Mouse (Mus musculus) neural tube, embryonic 11.5 days (tissue): ENCODE data around the gene Rnf169. TPM values are rescaled to one million over a fixed set of nuclear protein-coding genes. Genes with fewer than 3 reads are reported as not detected.
"Not testable (repeated sequence)": the region's sequence is repeated elsewhere in the genome, so short reads cannot be mapped to it uniquely, and the experiment has no call there.

Experiments used
- ATAC-seq: fragments of 200-750 bp; cut with Nextera tagmentation; 2 replicates; pipeline ENCODE4 v1.8.0; 2017; ENCODE audit warnings: moderate number of reproducible peaks, mild to moderate bottlenecking, moderate TSS enrichment, moderate library complexity; ENCODE audit not compliant: insufficient read depth, low FRiP score, low TSS enrichment
- DNase-seq: peaks from one replicate; pipeline ENCODE4 v3.0.0-alpha.2; 2015; ENCODE audit warnings: low spot score
- H3K27ac ChIP-seq: fragments of 300-500 bp; sonication (generic); 2 replicates; pipeline ENCODE4 v1.5.1; 2014; ENCODE audit warnings: low read depth, mild to moderate bottlenecking, low read length
- H3K27me3 ChIP-seq: fragments of 300-500 bp; sonication (generic); 2 replicates; pipeline ENCODE4 v1.6.1; 2014; ENCODE audit warnings: mild to moderate bottlenecking, low read length, mixed read lengths; ENCODE audit not compliant: control insufficient read depth, insufficient read depth
- H3K36me3 ChIP-seq: fragments of 300-500 bp; sonication (generic); 2 replicates; pipeline ENCODE4 v1.6.1; 2014; ENCODE audit warnings: mild to moderate bottlenecking, low read length, moderate library complexity, mixed read lengths; ENCODE audit not compliant: control insufficient read depth, insufficient read depth
- H3K4me1 ChIP-seq: fragments of 300-500 bp; sonication (generic); 2 replicates; pipeline ENCODE4 v1.6.1; 2014; ENCODE audit warnings: low read length, mixed read lengths; ENCODE audit not compliant: control insufficient read depth, insufficient read depth
- H3K4me2 ChIP-seq: fragments of 300-500 bp; sonication (generic); 2 replicates; pipeline ENCODE4 v1.6.1; 2014; ENCODE audit warnings: low read depth, mild to moderate bottlenecking, moderate library complexity
- H3K4me3 ChIP-seq: fragments of 300-500 bp; sonication (generic); 2 replicates; pipeline ENCODE4 v1.5.1; 2014; ENCODE audit warnings: low read depth, low read length
- H3K9ac ChIP-seq: fragments of 300-500 bp; sonication (generic); 2 replicates; pipeline ENCODE4 v1.6.1; 2014; ENCODE audit warnings: mild to moderate bottlenecking, low read length
- H3K9me3 ChIP-seq: fragments of 300-500 bp; sonication (generic); 2 replicates; pipeline ENCODE4 v1.6.1; 2016; ENCODE audit warnings: low read length; ENCODE audit not compliant: control insufficient read depth
- WGBS: fragments of 180-500 bp; shearing (Covaris S2); extraction: QIAGEN DNeasy Blood & Tissue Kit; methylation state at CpG from one replicate; pipeline ENCODE4 v1.1.7; 2014; 5-methylcytosine and 5-hydroxymethylcytosine counted together
- polyA plus RNA-seq: library from polyadenylated mRNA; unstranded; fragments of >200 nt; fragmentation: Nextera tagmentation; extraction: Ambion mirVana; gene quantifications from 2 replicates; pipeline ENCODE4 v1.2.1, GENCODE M21; 2014

Gene Rnf169
- polyA plus RNA-seq, 1 experiment from 2014 or later: 7.8 TPM

DNA sequence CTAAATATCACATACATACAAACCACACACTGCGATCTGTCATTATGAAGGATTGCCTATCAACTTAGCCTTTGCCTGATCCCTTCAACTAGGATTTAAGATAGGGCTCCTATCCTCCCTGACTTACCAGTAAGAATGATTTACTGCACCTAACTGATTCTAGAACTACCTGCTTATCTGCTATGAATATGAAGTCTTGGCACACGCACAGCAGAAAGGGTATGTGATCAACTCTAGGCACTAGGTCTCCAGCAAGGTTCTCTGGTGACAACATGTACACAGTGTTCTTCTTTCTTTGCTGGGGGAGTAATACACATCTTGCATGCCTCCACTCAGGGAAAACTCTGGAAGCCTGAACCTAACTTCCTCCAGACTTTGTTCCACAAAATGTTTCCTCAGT is 18.7 kb downstream of the Rnf169 start:
- H3K36me3 ChIP-seq: no peaks in the 10 kb centered on the region
- no peak for DNase-seq
- no peak for ATAC-seq
- 96% methylated on average over 2 of the region's 2 CpGs for WGBS
- no peak overlapping the region for H3K4me2 ChIP-seq
- H3K4me3 ChIP-seq: no peak overlapping the region
- H3K4me1 ChIP-seq: peaks cover 26% of the 10 kb centered on the region
- no peaks in the 10 kb centered on the region for H3K27me3 ChIP-seq
- no peak overlapping the region for H3K27ac ChIP-seq
- H3K9ac ChIP-seq: no peak overlapping the region
- no peaks in the 10 kb centered on the region for H3K9me3 ChIP-seq

DNA sequence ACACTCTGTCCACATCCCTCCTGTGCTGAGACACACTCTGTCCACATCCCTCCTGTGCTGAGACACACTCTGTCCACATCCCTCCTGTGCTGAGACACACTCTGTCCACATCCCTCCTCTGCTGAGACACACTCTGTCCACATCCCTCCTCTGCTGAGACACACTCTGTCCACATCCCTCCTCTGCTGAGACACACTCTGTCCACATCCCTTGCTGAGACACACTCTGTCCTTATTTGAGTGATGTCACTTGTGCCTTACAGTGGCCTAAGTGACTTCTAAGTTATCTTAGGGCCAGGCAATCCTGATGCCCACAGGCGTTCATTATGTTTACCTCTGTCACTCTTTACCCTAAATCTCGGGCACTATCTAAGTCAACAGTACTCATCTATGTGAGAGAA is 19.7 kb downstream of the Rnf169 start:
- not testable (repeated sequence) for H3K36me3 ChIP-seq, H3K9ac ChIP-seq, H3K4me2 ChIP-seq, DNase-seq, ATAC-seq, H3K27ac ChIP-seq, H3K9me3 ChIP-seq, H3K4me3 ChIP-seq, H3K27me3 ChIP-seq
- 83% methylated on average over 2 of the region's 2 CpGs for WGBS
- H3K4me1 ChIP-seq: peaks cover 17% of the 10 kb centered on the region

DNA sequence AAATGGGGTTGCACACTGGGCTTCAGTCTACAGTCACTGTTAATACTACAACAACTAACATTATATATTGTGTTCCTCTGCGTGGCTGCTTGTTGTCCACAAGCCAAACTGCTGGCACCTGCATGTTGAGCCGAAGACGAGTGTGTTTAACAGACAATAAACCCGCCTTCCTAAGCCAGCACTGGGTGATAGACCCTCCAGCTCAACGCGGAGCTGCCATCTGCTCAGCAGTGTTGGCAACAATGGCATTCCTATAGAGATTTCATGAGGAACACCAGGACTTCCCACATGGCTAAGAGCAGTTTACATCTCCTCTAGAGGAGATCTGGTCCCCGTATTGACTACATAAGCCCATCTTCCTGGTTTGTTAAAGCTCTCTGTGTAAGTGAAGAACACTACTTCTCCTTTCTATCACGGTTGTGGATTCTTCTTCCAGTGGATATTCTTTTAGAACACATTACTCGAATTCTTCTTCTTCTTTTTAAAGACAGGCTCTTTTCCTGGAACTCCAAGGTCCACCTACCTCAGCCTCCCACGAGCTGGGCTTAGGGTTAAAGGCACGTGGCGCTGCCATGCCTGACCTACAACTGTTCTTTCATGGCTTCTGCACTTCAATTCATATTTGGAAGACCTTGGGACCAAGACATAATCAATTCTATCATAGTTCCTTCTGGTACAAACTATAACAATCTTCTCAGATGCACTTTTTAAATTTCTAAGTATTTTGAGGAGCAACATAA is 22.9 kb downstream of the Rnf169 start:
- no peaks in the 10 kb centered on the region for H3K36me3 ChIP-seq
- H3K9ac ChIP-seq: no peak overlapping the region
- DNase-seq: no peak
- H3K9me3 ChIP-seq: no peaks in the 10 kb centered on the region
- whole genome bisulfite sequencing: 80% methylated on average over 12 of the region's 12 CpGs
- no peak overlapping the region for H3K27ac ChIP-seq
- no peak overlapping the region for H3K4me2 ChIP-seq
- ATAC-seq: no peak
- no peak overlapping the region for H3K4me3 ChIP-seq
- H3K27me3 ChIP-seq: no peaks in the 10 kb centered on the region
- H3K4me1 ChIP-seq: no peaks in the 10 kb centered on the region; the same call in 1 of the 2 replicates

DNA sequence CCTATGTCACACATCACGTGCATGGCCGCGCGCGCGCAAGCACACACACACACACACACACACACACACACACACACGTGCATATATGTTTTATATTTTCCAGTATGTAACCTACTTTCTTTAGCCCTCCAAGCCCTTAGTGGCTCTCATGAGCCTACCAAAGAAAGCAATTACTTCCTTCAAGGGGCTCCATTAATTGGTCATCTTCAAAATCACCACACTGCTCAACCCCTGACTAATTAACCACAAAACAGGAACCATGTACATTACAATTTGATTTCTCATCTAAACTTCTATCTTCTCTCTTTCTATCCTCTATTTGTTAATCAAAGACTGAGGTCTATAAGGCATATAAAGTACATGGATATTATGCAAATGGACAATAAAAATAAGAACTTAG is 24.2 kb downstream of the Rnf169 start:
- no peak for DNase-seq
- Histone ChIP-seq H3K4me1 (no peaks in the 10 kb centered on the region; the same call in 1 of the 2 replicates), H3K9me3 (no peaks in the 10 kb centered on the region), H3K4me2 (no peak overlapping the region), H3K27me3 (no peaks in the 10 kb centered on the region), H3K27ac (no peak overlapping the region), H3K36me3 (no peaks in the 10 kb centered on the region), H3K9ac (no peak overlapping the region), H3K4me3 (no peak overlapping the region)
- no peak for ATAC-seq
- WGBS: 95% methylated on average over 7 of the region's 7 CpGs

DNA sequence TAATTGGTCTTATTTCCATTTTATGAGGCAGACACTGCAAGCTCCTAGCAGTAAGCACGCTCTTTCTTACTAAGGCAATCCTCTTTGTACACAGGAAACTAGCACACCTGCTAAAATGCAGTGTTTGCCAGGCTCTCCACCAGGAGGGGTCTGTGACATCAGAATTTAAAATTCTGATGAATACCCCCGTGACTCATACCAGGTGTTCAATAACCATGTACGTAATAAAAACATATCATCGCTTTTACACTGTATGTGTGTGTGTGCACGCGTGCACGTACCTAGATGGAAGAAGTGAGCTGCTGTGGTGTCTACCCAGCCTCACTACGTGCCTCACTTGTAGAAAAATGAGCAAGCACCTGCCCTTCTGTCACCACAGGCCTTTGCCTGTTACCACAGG is 26.0 kb downstream of the Rnf169 start:
- WGBS: 94% methylated on average over 8 of the region's 8 CpGs

DNA sequence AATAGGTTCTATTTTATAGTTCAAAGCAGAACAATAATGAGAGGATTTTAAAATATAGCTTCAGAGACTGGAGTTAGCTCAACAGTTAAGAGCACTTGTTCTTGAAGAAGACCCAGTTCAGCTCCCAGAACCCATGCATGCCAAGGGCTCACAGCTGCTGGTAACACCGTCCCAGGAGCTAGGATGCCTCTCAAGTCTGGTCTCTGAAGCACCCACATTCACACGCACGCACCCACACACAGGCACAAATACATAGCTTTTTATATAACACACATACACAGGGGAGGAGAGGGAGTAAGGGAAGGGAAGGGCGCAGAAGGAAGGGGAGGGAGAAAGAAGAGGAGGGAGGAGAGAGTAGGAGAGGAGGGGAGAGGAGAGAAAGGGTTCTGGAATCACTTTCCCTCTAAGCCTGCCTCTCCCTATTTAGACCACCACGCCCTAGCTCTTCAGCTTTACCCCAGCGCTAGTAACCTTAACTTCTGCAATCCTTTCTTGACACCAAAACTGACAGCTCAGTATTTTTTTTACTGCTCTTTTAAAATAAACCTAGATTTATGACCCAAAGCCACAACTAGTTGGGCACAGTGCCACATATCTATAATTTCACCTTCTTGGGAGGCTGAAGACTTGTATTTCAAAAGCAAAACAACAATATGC is 26.7 kb downstream of the Rnf169 start:
- Histone ChIP-seq H3K36me3 (no peaks in the 10 kb centered on the region), H3K4me1 (no peaks in the 10 kb centered on the region; the same call in 1 of the 2 replicates), H3K27ac (no peak overlapping the region), H3K9ac (no peak overlapping the region), H3K4me2 (no peak overlapping the region), H3K4me3 (no peak overlapping the region), H3K9me3 (no peaks in the 10 kb centered on the region), H3K27me3 (no peaks in the 10 kb centered on the region)
- ATAC-seq: no peak
- WGBS: 92% methylated on average over 6 of the region's 6 CpGs
- no peak for DNase-seq

More for the DNA sequence above, 26.0 kb downstream of the Rnf169 start:
- DNase-seq: no peak
- no peak overlapping the region for H3K9ac ChIP-seq
- no peaks in the 10 kb centered on the region; the same call in 1 of the 2 replicates for H3K4me1 ChIP-seq
- H3K4me3 ChIP-seq: no peak overlapping the region
- ATAC-seq: no peak
- no peak overlapping the region for H3K4me2 ChIP-seq
- no peaks in the 10 kb centered on the region for H3K27me3 ChIP-seq
- no peaks in the 10 kb centered on the region for H3K36me3 ChIP-seq
- H3K27ac ChIP-seq: no peak overlapping the region
- H3K9me3 ChIP-seq: no peaks in the 10 kb centered on the region

DNA sequence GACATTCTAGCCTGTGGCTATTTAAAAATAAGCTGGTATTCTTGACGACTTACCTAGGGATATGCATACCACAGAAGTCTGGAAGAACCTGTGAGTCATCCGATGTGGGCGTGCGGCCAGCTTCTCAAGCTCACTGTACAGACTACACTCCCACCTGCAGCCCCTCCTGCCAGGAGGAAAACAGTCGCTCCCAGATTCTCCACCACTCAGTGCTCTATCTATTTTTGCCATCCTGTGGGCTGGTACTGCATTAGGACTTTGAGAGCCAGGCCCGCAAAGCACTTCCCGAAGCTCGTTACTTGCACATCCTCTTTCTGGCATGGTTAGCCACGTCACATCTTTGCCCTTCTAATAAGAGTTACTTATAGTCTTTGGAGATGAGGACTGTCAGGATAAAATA is 32.9 kb downstream of the Rnf169 start:
- H3K36me3 ChIP-seq: peaks cover 7% of the 10 kb centered on the region
- DNase-seq (no peak), ATAC-seq (no peak)
- WGBS: 95% methylated on average over 9 of the region's 9 CpGs
- no peak overlapping the region for H3K27ac ChIP-seq
- no peaks in the 10 kb centered on the region for H3K4me1 ChIP-seq
- H3K27me3 ChIP-seq: no peaks in the 10 kb centered on the region
- H3K9me3 ChIP-seq: no peaks in the 10 kb centered on the region
- no peak overlapping the region for H3K4me2 ChIP-seq
- H3K9ac ChIP-seq: no peak overlapping the region
- no peak overlapping the region for H3K4me3 ChIP-seq

DNA sequence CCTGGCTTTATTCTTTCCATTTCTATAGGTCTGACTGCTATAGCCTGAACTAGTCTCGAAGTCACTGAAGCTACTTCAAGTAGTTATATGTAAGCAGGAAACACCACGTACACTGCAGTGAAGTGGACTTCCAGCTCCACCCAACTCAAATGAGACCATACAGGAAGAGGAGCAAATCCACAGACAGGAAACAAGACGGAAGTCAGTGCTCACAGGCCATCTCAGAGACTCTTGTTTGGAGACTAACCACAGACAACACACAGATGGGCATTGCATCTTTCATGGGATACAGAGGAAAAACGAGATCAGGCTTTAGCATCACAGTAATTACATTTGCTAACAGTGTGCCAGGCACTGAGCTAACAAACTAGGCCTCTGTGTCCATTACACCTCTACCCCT is 33.9 kb downstream of the Rnf169 start:
- no peak for DNase-seq
- Histone ChIP-seq H3K9ac (no peak overlapping the region), H3K27ac (no peak overlapping the region), H3K27me3 (no peaks in the 10 kb centered on the region), H3K9me3 (no peaks in the 10 kb centered on the region), H3K4me2 (no peak overlapping the region), H3K36me3 (peaks cover 8% of the 10 kb centered on the region), H3K4me3 (no peak overlapping the region), H3K4me1 (no peaks in the 10 kb centered on the region)
- WGBS: 94% methylated on average over 4 of the region's 4 CpGs
- no peak for ATAC-seq

DNA sequence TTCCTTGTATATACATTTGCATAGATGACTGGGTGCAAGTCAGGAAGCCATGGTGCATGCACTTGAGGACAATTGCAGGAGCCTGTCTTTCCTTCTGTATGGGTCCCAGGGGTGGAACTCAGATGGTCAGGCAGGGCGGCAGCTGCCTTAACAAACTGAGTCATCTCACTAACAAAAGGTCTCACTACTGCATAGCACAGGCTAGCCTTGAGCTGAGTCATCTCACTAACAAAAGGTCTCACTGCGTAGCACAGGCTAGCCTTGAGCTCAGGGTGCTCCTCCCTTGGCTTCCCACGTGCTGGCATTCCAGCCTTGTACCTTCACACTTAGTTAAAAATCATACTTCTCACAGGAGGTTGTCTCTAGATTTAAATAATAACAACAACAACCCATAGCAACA is 34.3 kb downstream of the Rnf169 start:
- no peak overlapping the region for H3K9ac ChIP-seq
- H3K36me3 ChIP-seq: peaks cover 8% of the 10 kb centered on the region
- no peaks in the 10 kb centered on the region for H3K9me3 ChIP-seq
- H3K4me1 ChIP-seq: no peaks in the 10 kb centered on the region
- ATAC-seq (no peak), DNase-seq (no peak)
- H3K4me3 ChIP-seq: no peak overlapping the region
- no peak overlapping the region for H3K4me2 ChIP-seq
- H3K27me3 ChIP-seq: no peaks in the 10 kb centered on the region
- WGBS: 97% methylated on average over 3 of the region's 3 CpGs
- no peak overlapping the region for H3K27ac ChIP-seq
